Mouse (Mus musculus) cerebellum, adult 8-10 months (tissue): ENCODE results near the gene Cracr2a.

Source experiments
- DNase-seq: peaks from one replicate; pipeline ENCODE4 v3.0.0; 2022

The Cracr2a gene

DNA sequence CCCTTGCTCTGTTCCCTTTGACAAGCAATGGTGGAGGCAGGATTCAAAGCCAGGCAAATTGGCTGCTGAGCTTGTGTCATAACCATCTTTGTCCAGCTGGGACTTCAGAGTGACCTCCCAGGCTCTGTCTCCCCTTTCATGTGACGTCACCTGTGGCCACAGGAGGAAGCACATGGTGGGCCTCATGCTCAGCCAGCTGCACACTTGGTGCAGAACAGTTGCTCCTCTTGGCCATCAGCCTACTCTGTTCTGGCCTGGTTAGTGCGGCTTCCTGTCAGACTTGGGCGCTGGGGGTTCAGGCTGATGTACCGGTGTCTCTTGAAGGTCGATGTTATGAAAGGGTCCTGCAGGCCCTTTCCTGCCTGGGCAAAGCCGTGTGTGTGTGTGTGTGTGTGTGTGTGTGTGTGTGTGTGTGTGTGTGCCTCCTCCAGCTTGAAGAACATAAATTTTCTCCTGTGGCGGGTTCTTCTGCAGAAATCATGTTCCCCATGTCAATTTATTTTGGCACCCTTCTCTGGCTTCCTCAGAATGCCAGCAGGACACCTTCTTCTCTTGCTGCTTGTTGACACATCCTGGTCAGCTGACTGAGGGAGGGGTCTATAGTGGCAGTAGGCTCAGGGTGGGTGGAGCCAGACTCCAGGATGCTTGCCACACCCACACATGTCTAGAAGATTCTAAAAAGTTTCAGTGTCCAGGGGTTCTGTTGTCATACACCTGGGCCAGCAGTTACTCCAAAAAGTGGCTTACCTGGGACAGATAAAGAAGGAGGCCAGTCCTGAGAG is 5.0 kb downstream of the Cracr2a start:
- DNase-seq = no peak

DNA sequence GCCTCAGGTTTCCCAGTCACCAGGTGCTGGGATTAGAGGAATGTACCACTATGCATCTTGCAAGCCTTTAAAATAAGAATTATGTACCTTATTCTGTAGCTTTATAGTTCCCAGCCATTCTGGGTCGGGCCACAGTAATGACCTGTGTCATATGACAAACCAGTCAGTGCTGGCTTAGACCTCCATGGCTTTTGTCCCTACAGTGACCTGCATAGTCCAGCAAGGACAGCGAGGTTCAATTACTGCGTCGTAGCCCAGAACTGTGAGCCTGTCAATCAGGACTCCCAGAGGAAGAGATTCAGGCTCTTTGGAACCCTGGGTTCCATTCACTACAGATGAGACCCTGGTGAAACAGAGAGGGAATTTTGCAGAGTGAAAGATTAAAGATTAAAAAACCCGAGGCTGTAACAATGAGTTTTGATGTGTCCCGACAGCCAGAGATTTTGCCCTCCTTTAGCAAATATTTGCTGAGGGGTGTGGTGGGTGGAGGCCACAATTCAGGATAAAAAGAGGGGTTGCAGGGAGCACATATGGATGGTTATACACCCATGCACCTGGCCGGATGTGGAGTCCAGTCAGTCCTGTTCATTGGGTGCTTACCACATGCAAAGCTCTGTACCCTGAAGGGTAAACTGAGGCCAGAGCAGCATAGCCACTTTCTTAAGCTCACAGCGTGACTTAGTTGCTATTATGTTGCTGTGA is 10.9 kb downstream of the Cracr2a start:
- no peak for DNase-seq

DNA sequence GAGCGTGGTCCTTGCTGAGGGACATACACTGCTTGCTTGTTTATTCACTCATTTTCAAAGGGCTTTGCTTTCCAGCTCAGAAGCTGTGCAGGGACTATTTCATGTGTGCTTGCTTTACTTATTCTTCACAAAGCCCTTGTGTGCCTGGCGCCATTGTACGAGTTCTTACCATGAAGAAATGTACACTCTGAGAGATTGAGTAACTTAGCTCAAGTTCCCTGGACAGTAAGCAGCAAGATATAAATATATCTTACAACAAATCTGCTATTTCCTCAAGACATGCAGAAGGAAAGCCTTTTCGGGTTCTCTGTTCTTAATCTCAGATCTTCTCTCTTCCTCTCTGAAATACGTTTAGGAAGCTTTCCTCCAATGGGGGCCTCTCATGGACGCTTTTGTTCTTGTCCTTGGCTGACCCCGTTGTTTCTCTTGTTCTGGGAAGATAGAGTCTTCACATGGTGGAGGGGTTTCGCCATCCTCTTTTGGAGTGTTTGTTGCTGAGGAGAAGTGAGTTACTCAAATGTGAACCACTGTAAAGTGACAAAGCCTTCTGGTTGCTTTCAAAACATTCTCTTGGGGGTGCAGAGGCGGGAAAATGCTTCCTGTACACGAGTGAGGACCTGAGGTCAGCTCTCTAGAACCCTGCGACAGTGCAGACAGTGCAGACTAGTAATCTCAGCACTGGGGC is 12.8 kb downstream of the Cracr2a start:
- no peak for DNase-seq

DNA sequence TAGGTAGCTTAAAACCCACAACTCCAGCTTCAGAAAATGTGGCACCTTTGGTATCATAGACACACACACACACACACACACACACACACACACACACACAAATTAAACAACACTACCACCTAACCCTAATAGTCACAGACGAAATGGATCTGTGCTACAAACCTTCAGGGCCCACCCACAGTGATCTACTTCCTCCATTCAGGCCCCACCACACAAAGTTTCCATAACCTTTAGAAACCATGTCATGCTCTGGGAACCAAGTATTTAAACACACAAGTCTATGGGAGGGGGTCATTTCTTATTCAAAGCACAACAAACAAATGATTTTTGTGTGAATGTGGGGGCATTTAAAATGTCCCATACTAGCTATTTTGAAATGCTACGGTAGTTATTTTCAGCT is 14.1 kb downstream of the Cracr2a start:
- no peak for DNase-seq

- no peak for DNase-seq
Observed at GRCm38 (mm10) chr6:127577688-127578087, 16.6 kb downstream of the Cracr2a start.

GRCm38 (mm10) chr6:127578316-127578715 is 17.2 kb downstream of the Cracr2a start:
- no peak for DNase-seq

- no peak for DNase-seq
Observed at GRCm38 (mm10) chr6:127578810-127579209, 17.7 kb downstream of the Cracr2a start.

- no peak for DNase-seq
Observed at GRCm38 (mm10) chr6:127581915-127582314, 20.8 kb downstream of the Cracr2a start.

DNA sequence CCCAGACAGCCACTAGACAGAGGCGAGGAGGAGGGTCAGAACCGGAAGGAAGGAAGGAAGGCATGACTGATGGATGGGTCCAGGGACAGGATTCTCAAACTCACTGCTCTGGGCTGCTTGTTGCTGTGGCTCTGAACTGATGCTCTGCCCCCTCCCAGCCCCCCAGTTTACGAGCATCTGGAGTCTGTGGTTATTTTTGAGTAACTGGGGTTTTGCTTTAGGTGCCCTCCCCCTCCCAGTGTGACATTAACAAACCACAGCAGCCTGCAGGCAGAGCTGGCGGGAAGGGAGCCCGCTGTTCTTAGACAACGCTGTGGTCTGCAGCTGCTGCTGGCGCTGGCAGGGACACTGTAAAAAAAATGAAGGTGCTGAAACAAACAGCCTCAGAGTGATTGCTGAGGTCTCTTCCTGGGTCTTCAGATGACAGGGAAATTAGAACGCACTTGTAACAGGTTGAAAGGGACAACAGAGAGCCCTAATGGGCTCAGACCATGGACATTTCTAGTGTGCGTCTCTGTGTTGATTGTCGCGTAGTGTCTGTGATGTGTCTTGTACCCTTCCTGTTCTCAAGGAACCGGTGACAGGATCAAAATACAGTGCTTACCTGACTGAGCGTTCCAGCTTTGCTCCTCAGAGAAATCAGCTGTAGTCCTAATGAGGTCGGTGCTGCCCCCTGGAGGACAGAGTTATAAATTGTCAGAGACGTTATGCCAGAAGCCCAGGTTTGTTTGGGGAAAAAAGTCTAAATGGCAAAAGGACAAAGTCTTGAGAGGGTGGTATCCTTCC is 21.4 kb downstream of the Cracr2a start:
- peak; percentile 72 for DNase-seq

DNA sequence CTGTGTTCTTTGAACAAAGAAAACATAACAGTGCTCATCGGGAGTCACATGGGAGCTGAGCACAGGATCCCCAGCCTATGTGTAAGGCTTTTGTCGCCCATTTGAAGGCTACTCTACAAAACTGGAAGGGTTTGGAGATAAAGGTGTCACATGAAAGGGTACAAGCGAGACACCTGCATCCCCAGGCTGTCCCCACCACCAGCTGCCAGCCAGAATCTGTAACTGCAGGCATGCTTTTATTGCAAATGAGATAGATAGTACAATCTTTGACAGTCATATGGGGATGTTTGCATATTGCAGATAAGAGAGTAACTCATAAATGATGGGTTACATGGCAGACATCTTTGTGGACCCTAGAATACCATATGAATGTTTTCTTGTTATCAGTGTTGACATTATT is 30.3 kb downstream of the Cracr2a start:
- DNase-seq = no peak

DNA sequence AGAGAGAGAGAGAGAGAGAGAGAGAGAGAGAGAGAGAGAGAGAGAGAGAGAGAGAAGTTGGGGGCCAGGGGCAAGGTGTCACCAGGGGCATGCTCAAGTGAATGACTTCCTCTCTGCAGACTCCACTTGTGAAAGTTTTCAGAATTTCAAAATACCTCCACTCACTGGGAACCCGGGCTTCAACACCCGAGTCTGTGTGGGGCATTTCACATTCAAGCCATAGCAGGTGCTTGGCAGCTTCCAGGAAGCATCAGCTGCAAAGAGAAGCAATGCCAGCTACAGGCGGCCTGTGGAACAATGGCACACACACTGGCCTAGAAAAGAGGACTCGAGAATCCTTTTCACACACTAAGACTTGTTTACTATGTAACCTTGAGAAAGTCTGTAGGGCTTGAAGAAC is 32.3 kb downstream of the Cracr2a start:
- DNase-seq = no peak

DNA sequence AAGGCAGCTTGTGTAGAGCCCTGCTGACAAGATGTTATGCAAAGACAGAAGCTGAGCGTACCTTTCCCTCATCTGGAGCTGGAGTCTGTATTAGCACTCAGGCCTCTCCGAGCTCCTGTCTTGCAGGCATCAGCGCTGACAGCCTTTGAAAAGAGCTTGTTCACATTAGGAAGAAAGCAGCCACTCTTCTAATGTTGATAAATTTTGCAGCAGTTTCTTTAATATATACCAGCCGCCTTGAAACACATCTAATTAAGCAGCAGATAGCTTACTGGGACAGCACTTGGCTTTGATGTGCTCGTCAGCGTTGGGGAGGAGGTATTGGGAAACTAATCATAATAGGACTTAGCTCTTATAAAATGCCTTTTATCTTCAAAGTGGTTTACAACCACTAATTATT is 38.1 kb downstream of the Cracr2a start:
- DNase-seq = no peak

DNA sequence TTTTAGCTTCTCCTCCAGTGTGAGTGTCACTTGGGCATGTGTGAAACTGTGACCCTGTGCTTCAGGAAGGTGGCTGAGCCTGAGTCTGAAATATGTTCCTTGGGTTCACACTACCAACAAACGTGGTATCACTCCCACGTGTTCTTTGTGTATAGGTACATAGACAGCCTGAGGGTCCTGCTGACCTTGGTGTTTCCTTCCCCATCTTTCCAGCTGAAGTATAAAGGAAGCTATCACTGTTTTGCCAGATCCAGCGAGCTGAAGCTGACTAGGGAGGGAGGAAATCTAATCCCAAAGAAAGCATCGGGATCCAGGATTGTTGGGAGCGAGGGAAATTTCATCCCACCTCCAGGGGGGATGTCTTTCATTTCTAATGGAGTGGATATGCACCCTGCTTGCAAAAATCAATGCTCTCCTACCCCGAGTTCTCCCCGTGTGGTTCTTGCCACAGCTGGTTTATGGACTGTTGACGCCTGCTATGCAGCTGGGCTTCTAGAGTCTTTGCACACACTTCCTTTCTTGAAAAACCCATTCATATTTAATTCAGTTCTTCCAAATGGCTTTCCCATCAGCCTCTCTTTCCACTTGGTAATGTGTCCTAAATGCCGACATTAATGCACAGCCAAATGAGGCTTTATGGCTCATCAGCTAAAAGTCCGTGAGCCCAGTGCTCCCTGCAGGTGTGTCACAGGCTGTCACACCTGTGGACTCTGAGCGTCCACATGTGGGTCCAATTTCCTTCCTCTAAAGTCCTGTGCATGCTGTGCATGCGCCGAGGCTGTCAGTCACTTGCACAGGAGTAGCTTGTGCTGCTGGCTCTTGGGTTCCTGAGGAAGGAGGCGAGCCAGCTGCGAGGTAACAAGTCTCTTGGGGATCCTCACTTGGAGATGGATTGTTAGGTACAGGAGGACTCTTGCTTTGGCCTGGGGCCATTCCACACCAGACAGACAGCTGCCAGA is 44.2 kb downstream of the Cracr2a start:
- no peak for DNase-seq

GRCm38 (mm10) chr6:127609673-127610072 is 48.5 kb downstream of the Cracr2a start:
- DNase-seq = no peak

- DNase-seq = no peak
Observed at GRCm38 (mm10) chr6:127611216-127611615, 50.1 kb downstream of the Cracr2a start.

DNA sequence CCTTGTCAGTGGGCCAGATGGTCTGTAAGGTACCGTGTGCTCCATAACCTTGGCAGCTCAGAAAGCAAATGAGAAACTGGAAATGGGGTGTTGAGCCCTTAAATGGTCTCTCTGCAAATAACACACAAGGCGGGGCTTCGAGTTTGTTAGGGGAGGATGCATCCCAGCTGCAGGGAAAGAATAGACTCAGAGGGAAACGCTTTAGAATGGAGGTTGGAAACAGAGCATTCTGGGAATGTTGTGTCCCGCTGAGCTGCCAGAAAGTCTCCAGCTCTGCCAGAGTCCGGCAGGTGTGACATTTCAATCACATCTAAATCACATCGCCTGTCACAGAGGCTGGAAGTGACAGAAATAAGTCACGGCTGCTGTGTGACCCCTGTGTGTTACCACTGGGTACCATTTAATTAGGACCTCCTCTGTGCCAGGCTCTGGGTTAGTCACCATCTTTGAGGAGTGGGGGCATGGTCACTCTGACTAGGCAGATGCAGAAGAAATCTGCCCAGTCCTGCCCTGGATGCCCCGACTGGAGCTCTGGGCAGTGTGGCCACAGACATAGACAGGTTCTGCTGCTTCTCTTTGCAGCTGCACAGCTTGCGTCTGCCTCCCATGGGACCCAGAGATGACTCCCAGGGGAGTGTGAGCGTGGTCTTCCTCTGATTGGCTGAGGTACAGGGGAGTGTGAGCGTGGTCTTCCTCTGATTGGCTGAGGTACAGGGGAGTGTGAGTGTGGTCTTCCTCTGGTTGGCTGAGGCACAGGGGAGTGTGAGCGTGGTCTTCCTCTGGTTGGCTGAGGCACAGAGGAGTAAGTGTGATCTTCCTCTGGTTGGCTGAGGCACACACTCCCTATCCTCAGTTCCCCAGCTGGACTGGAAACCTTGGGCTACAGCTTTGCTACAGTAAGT is 53.2 kb downstream of the Cracr2a start:
- DNase-seq = no peak

DNA sequence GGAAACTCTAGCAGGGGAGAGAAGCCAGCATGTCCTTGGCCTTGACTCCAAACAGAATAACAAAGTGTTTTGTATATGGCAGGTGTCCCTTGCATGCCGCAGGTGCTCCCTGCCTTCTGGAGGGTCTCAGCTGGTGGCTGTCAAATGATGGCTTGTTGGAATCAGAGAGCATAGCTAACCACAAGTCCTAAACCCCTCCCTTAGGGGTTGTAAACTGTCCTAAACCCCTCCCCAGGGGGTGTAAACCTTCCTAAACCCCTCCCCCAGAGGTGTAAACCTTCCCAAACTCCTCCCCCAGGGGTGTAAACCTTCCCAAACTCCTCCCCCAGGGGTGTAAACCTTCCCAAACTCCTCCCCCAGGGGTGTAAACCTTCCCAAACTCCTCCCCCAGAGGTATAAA is 55.5 kb downstream of the Cracr2a start:
- no peak for DNase-seq

DNA sequence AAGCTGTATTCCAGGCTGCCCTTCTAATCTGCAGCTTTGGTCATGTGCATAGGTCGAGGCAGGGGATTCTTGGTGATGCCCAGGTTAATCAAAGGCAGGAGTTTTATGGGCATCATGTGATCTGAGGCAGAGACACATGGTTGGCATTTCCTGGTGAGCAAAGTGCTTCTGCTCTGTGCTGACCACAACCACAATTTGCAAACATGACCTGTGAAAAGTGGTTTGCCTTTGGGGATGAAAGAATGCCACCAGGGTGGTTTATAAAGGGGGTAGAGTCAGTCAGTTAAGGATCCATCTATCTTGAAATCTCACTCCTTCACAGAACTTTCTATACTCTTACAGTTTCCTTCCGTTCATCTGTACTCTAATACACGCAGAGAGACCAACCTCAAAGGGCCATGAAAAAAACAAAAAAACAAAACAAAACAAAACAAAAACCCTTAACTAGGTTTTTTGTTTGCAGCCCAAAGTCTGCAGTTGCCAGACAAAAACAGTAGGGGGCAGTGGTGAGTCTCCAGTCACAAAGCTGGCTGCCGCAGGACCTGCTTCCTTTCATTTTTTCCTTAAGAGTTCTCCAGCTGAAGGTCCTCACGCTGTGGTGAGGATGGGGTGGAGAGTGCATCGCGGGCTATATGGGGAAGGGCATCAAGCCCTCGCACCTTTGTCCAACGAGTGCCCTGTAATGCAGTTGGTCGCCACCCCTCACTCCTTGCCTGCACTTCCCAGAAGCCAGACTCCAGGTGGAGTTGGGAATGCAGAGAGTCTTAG is 56.3 kb downstream of the Cracr2a start:
- peak; percentile 8 for DNase-seq

GRCm38 (mm10) chr6:127618686-127619085 is 57.5 kb downstream of the Cracr2a start:
- DNase-seq = no peak

GRCm38 (mm10) chr6:127625135-127625534 is 64.0 kb downstream of the Cracr2a start:
- DNase-seq = peak; percentile 40
